Mouse (Mus musculus): ENCODE results near the gene Tnfrsf13b. TPM values are rescaled to one million over a fixed set of nuclear protein-coding genes. Genes with fewer than 3 reads are reported as not detected.

Gene Tnfrsf13b
- total and polyA plus RNA-seq, 2 experiments from 2014 or later, result 1.4 to 1.6 TPM

- Histone ChIP-seq H3K27ac (ENCODE audit: low read depth, low read length) (no peak overlapping the region), H3K4me2 (ENCODE audit: low read depth, low read length, poor library complexity, severe bottlenecking) (no peak overlapping the region), H3K9ac (replicated peaks; ENCODE audit: low read length, poor library complexity, severe bottlenecking) (no peak overlapping the region), H3K4me3 (ENCODE audit: low read depth, low read length) (no peak overlapping the region), H3K9me3 (ENCODE audit: low read length) (no peaks in the 10 kb centered on the region), H3K4me1 (ENCODE audit: insufficient read depth, low read length) (no peaks in the 10 kb centered on the region), H3K36me3 (ENCODE audit: insufficient read depth, low read length) (no peaks in the 10 kb centered on the region), H3K27me3 (ENCODE audit: insufficient read depth, low read length) (no peaks in the 10 kb centered on the region)
- ATAC-seq (ENCODE audit: low FRiP score) (no peak), DNase-seq (ENCODE audit: low spot score) (no peak)
- 27% methylated on average over 12 of the region's 13 CpGs for WGBS
- TF ChIP-seq CTCF (IDR thresholded peaks at IDR 0.05), result no peak
These were observed 23.9 kb upstream of the Tnfrsf13b start for GRCm38 (mm10) chr11:61102397-61103339.

- no peaks in the 10 kb centered on the region for H3K36me3 ChIP-seq (ENCODE audit: insufficient read depth, low read length)
- TF ChIP-seq CTCF (IDR thresholded peaks at IDR 0.05), result peak; percentile 100
- H3K27me3 ChIP-seq (ENCODE audit: insufficient read depth, low read length), result no peaks in the 10 kb centered on the region
- no peak overlapping the region for H3K9ac ChIP-seq (replicated peaks; ENCODE audit: low read length, poor library complexity, severe bottlenecking)
- 9% methylated on average over 20 of the region's 20 CpGs for WGBS
- no peak overlapping the region for H3K4me2 ChIP-seq (ENCODE audit: low read depth, low read length, poor library complexity, severe bottlenecking)
- no peak overlapping the region for H3K27ac ChIP-seq (ENCODE audit: low read depth, low read length)
- no peaks in the 10 kb centered on the region for H3K9me3 ChIP-seq (ENCODE audit: low read length)
- DNase-seq (ENCODE audit: low spot score) (peak; percentile 96), ATAC-seq (ENCODE audit: low FRiP score) (peak; percentile 87)
- H3K4me3 ChIP-seq (ENCODE audit: low read depth, low read length), result no peak overlapping the region
- no peaks in the 10 kb centered on the region for H3K4me1 ChIP-seq (ENCODE audit: insufficient read depth, low read length)
These were observed 22.2 kb upstream of the Tnfrsf13b start for GRCm38 (mm10) chr11:61104241-61104901.

- H3K9me3 ChIP-seq (ENCODE audit: low read length), result no peaks in the 10 kb centered on the region
- no peak overlapping the region for H3K27ac ChIP-seq (ENCODE audit: low read depth, low read length)
- WGBS, result 90% methylated on average over 12 of the region's 12 CpGs
- no peaks in the 10 kb centered on the region for H3K27me3 ChIP-seq (ENCODE audit: insufficient read depth, low read length)
- TF ChIP-seq CTCF (IDR thresholded peaks at IDR 0.05), result no peak
- DNase-seq (ENCODE audit: low spot score), result no peak
- no peak overlapping the region for H3K4me3 ChIP-seq (ENCODE audit: low read depth, low read length)
- ATAC-seq (ENCODE audit: low FRiP score), result no peak
- no peak overlapping the region for H3K9ac ChIP-seq (replicated peaks; ENCODE audit: low read length, poor library complexity, severe bottlenecking)
- H3K4me2 ChIP-seq (ENCODE audit: low read depth, low read length, poor library complexity, severe bottlenecking), result no peak overlapping the region
- H3K36me3 ChIP-seq (ENCODE audit: insufficient read depth, low read length), result no peaks in the 10 kb centered on the region
- H3K4me1 ChIP-seq (ENCODE audit: insufficient read depth, low read length), result no peaks in the 10 kb centered on the region
These were observed 17.6 kb upstream of the Tnfrsf13b start for GRCm38 (mm10) chr11:61108911-61109361.

- Histone ChIP-seq H3K4me3 (ENCODE audit: low read depth, low read length) (no peak overlapping the region), H3K36me3 (ENCODE audit: insufficient read depth, low read length) (no peaks in the 10 kb centered on the region), H3K27me3 (ENCODE audit: insufficient read depth, low read length) (no peaks in the 10 kb centered on the region), H3K9me3 (ENCODE audit: low read length) (no peaks in the 10 kb centered on the region), H3K4me1 (ENCODE audit: insufficient read depth, low read length) (no peaks in the 10 kb centered on the region), H3K9ac (replicated peaks; ENCODE audit: low read length, poor library complexity, severe bottlenecking) (no peak overlapping the region), H3K27ac (ENCODE audit: low read depth, low read length) (no peak overlapping the region), H3K4me2 (ENCODE audit: low read depth, low read length, poor library complexity, severe bottlenecking) (no peak overlapping the region)
- DNase-seq (ENCODE audit: low spot score) (no peak), ATAC-seq (ENCODE audit: low FRiP score) (no peak)
- TF ChIP-seq CTCF (IDR thresholded peaks at IDR 0.05), result no peak
- WGBS, result 85% methylated on average over 6 of the region's 6 CpGs
These were observed 16.8 kb upstream of the Tnfrsf13b start for GRCm38 (mm10) chr11:61109707-61110106.

GRCm38 (mm10) chr11:61110113-61110512 is 16.4 kb upstream of the Tnfrsf13b start:
- Histone ChIP-seq H3K4me1 (ENCODE audit: insufficient read depth, low read length) (no peaks in the 10 kb centered on the region), H3K36me3 (ENCODE audit: insufficient read depth, low read length) (no peaks in the 10 kb centered on the region), H3K27ac (ENCODE audit: low read depth, low read length) (no peak overlapping the region), H3K9me3 (ENCODE audit: low read length) (no peaks in the 10 kb centered on the region), H3K4me2 (ENCODE audit: low read depth, low read length, poor library complexity, severe bottlenecking) (no peak overlapping the region), H3K4me3 (ENCODE audit: low read depth, low read length) (no peak overlapping the region), H3K9ac (replicated peaks; ENCODE audit: low read length, poor library complexity, severe bottlenecking) (no peak overlapping the region), H3K27me3 (ENCODE audit: insufficient read depth, low read length) (no peaks in the 10 kb centered on the region)
- DNase-seq (ENCODE audit: low spot score) (no peak), ATAC-seq (ENCODE audit: low FRiP score) (no peak)
- no peak for TF ChIP-seq CTCF (IDR thresholded peaks at IDR 0.05)
- 79% methylated on average over 10 of the region's 10 CpGs for WGBS

- Histone ChIP-seq H3K4me3 (ENCODE audit: low read depth, low read length) (no peak overlapping the region), H3K27me3 (ENCODE audit: insufficient read depth, low read length) (no peaks in the 10 kb centered on the region), H3K36me3 (ENCODE audit: insufficient read depth, low read length) (no peaks in the 10 kb centered on the region), H3K27ac (ENCODE audit: low read depth, low read length) (no peak overlapping the region), H3K9me3 (ENCODE audit: low read length) (no peaks in the 10 kb centered on the region), H3K4me1 (ENCODE audit: insufficient read depth, low read length) (no peaks in the 10 kb centered on the region), H3K9ac (replicated peaks; ENCODE audit: low read length, poor library complexity, severe bottlenecking) (no peak overlapping the region), H3K4me2 (ENCODE audit: low read depth, low read length, poor library complexity, severe bottlenecking) (no peak overlapping the region)
- DNase-seq (ENCODE audit: low spot score) (no peak), ATAC-seq (ENCODE audit: low FRiP score) (no peak)
- TF ChIP-seq CTCF (IDR thresholded peaks at IDR 0.05), result no peak
- 30% methylated on average over 1 of the region's 1 CpGs for WGBS
These were observed 15.6 kb upstream of the Tnfrsf13b start for GRCm38 (mm10) chr11:61110928-61111327.
